Mouse (Mus musculus): Measurements from ENCODE around the gene 4930452B06Rik. TPM values are rescaled to one million over a fixed set of nuclear protein-coding genes. Genes with fewer than 3 reads are reported as not detected.

The 4930452B06Rik gene
- polyA plus RNA-seq, 1 experiment from 2014 or later, result 12.3 TPM

GRCm38 (mm10) chr14:8510288-8510959, 155.6 kb downstream of the 4930452B06Rik start:
- Histone ChIP-seq H3K4me3 (ENCODE audit: low read depth, low read length) (no peak overlapping the region), H3K4me2 (ENCODE audit: low read depth) (no peak overlapping the region), H3K9me3 (ENCODE audit: control insufficient read depth, low read length) (no peaks in the 10 kb centered on the region), H3K4me1 (ENCODE audit: control insufficient read depth, insufficient read depth, low read length) (no peaks in the 10 kb centered on the region), H3K36me3 (ENCODE audit: control insufficient read depth, insufficient read depth, low read length) (no peaks in the 10 kb centered on the region), H3K9ac (ENCODE audit: low read length) (no peak overlapping the region), H3K27me3 (ENCODE audit: control insufficient read depth, insufficient read depth, low read length) (no peaks in the 10 kb centered on the region), H3K27ac (ENCODE audit: low read depth, low read length) (no peak overlapping the region)
- 90% methylated on average over 10 of the region's 10 CpGs for WGBS
- ATAC-seq (ENCODE audit: insufficient read depth, low FRiP score, low TSS enrichment) (no peak), DNase-seq (ENCODE audit: low spot score) (no peak)

- Histone ChIP-seq H3K27me3 (ENCODE audit: control insufficient read depth, insufficient read depth, low read length) (no peaks in the 10 kb centered on the region), H3K4me1 (ENCODE audit: control insufficient read depth, insufficient read depth, low read length) (no peaks in the 10 kb centered on the region), H3K4me2 (ENCODE audit: low read depth) (no peak overlapping the region), H3K36me3 (ENCODE audit: control insufficient read depth, insufficient read depth, low read length) (no peaks in the 10 kb centered on the region), H3K27ac (ENCODE audit: low read depth, low read length) (no peak overlapping the region), H3K4me3 (ENCODE audit: low read depth, low read length) (no peak overlapping the region), H3K9ac (ENCODE audit: low read length) (no peak overlapping the region), H3K9me3 (ENCODE audit: control insufficient read depth, low read length) (no peaks in the 10 kb centered on the region)
- DNase-seq (ENCODE audit: low spot score), result no peak
- ATAC-seq (ENCODE audit: insufficient read depth, low FRiP score, low TSS enrichment), result no peak
Observed at GRCm38 (mm10) chr14:8508669-8509068, 157.4 kb downstream of the 4930452B06Rik start.

- H3K27me3 ChIP-seq (ENCODE audit: control insufficient read depth, insufficient read depth, low read length), result no peaks in the 10 kb centered on the region
- no peak for DNase-seq (ENCODE audit: low spot score)
- H3K9me3 ChIP-seq (ENCODE audit: control insufficient read depth, low read length), result no peaks in the 10 kb centered on the region
- no peaks in the 10 kb centered on the region for H3K36me3 ChIP-seq (ENCODE audit: control insufficient read depth, insufficient read depth, low read length)
- no peak overlapping the region for H3K4me2 ChIP-seq (ENCODE audit: low read depth)
- no peak for ATAC-seq (ENCODE audit: insufficient read depth, low FRiP score, low TSS enrichment)
- no peaks in the 10 kb centered on the region for H3K4me1 ChIP-seq (ENCODE audit: control insufficient read depth, insufficient read depth, low read length)
- H3K27ac ChIP-seq (ENCODE audit: low read depth, low read length), result no peak overlapping the region
- no peak overlapping the region for H3K9ac ChIP-seq (ENCODE audit: low read length)
- no peak overlapping the region for H3K4me3 ChIP-seq (ENCODE audit: low read depth, low read length)
- WGBS, result 93% methylated on average over 2 of the region's 2 CpGs
Observed at GRCm38 (mm10) chr14:8504206-8504605, 161.8 kb downstream of the 4930452B06Rik start.

- 87% methylated on average over 3 of the region's 3 CpGs for WGBS
- no peak for ATAC-seq (ENCODE audit: insufficient read depth, low FRiP score, low TSS enrichment)
Observed at GRCm38 (mm10) chr14:8503345-8503744, 162.7 kb downstream of the 4930452B06Rik start.

GRCm38 (mm10) chr14:8502496-8502895, 163.5 kb downstream of the 4930452B06Rik start:
- no peak overlapping the region for H3K27ac ChIP-seq (ENCODE audit: low read depth, low read length)
- H3K27me3 ChIP-seq (ENCODE audit: control insufficient read depth, insufficient read depth, low read length), result no peaks in the 10 kb centered on the region
- ATAC-seq (ENCODE audit: insufficient read depth, low FRiP score, low TSS enrichment), result no peak
- no peak overlapping the region for H3K4me3 ChIP-seq (ENCODE audit: low read depth, low read length)
- H3K9ac ChIP-seq (ENCODE audit: low read length), result no peak overlapping the region
- no peak for DNase-seq (ENCODE audit: low spot score)
- H3K4me1 ChIP-seq (ENCODE audit: control insufficient read depth, insufficient read depth, low read length), result no peaks in the 10 kb centered on the region
- WGBS, result 93% methylated on average over 5 of the region's 5 CpGs
- H3K9me3 ChIP-seq (ENCODE audit: control insufficient read depth, low read length), result no peaks in the 10 kb centered on the region
- H3K36me3 ChIP-seq (ENCODE audit: control insufficient read depth, insufficient read depth, low read length), result no peaks in the 10 kb centered on the region
- H3K4me2 ChIP-seq (ENCODE audit: low read depth), result no peak overlapping the region

More at GRCm38 (mm10) chr14:8503345-8503744, 162.7 kb downstream of the 4930452B06Rik start:
- Histone ChIP-seq H3K9me3 (ENCODE audit: control insufficient read depth, low read length) (no peaks in the 10 kb centered on the region), H3K36me3 (ENCODE audit: control insufficient read depth, insufficient read depth, low read length) (no peaks in the 10 kb centered on the region), H3K9ac (ENCODE audit: low read length) (no peak overlapping the region), H3K4me2 (ENCODE audit: low read depth) (no peak overlapping the region), H3K4me1 (ENCODE audit: control insufficient read depth, insufficient read depth, low read length) (no peaks in the 10 kb centered on the region), H3K27me3 (ENCODE audit: control insufficient read depth, insufficient read depth, low read length) (no peaks in the 10 kb centered on the region), H3K27ac (ENCODE audit: low read depth, low read length) (no peak overlapping the region), H3K4me3 (ENCODE audit: low read depth, low read length) (no peak overlapping the region)
- no peak for DNase-seq (ENCODE audit: low spot score)

- no peaks in the 10 kb centered on the region for H3K4me1 ChIP-seq (ENCODE audit: control insufficient read depth, insufficient read depth, low read length)
- WGBS, result 95% methylated on average over 2 of the region's 2 CpGs
- H3K9me3 ChIP-seq (ENCODE audit: control insufficient read depth, low read length), result no peaks in the 10 kb centered on the region
- DNase-seq (ENCODE audit: low spot score) (no peak), ATAC-seq (ENCODE audit: insufficient read depth, low FRiP score, low TSS enrichment) (no peak)
- no peaks in the 10 kb centered on the region for H3K27me3 ChIP-seq (ENCODE audit: control insufficient read depth, insufficient read depth, low read length)
- no peak overlapping the region for H3K27ac ChIP-seq (ENCODE audit: low read depth, low read length)
- H3K9ac ChIP-seq (ENCODE audit: low read length), result no peak overlapping the region
- no peaks in the 10 kb centered on the region for H3K36me3 ChIP-seq (ENCODE audit: control insufficient read depth, insufficient read depth, low read length)
- no peak overlapping the region for H3K4me3 ChIP-seq (ENCODE audit: low read depth, low read length)
- no peak overlapping the region for H3K4me2 ChIP-seq (ENCODE audit: low read depth)
Observed at GRCm38 (mm10) chr14:8495691-8496090, 170.3 kb downstream of the 4930452B06Rik start.

- Histone ChIP-seq H3K36me3 (ENCODE audit: control insufficient read depth, insufficient read depth, low read length) (no peaks in the 10 kb centered on the region), H3K4me1 (ENCODE audit: control insufficient read depth, insufficient read depth, low read length) (no peaks in the 10 kb centered on the region), H3K27ac (ENCODE audit: low read depth, low read length) (no peak overlapping the region), H3K9me3 (ENCODE audit: control insufficient read depth, low read length) (no peaks in the 10 kb centered on the region), H3K4me3 (ENCODE audit: low read depth, low read length) (no peak overlapping the region), H3K27me3 (ENCODE audit: control insufficient read depth, insufficient read depth, low read length) (no peaks in the 10 kb centered on the region), H3K9ac (ENCODE audit: low read length) (no peak overlapping the region), H3K4me2 (ENCODE audit: low read depth) (no peak overlapping the region)
- DNase-seq (ENCODE audit: low spot score) (no peak), ATAC-seq (ENCODE audit: insufficient read depth, low FRiP score, low TSS enrichment) (no peak)
- WGBS, result 85% methylated on average over 4 of the region's 4 CpGs
Observed at GRCm38 (mm10) chr14:8494952-8495351, 171.1 kb downstream of the 4930452B06Rik start.

- ATAC-seq (ENCODE audit: insufficient read depth, low FRiP score, low TSS enrichment) (no peak), DNase-seq (ENCODE audit: low spot score) (no peak)
- Histone ChIP-seq H3K4me1 (ENCODE audit: control insufficient read depth, insufficient read depth, low read length) (no peaks in the 10 kb centered on the region), H3K27ac (ENCODE audit: low read depth, low read length) (no peak overlapping the region), H3K4me2 (ENCODE audit: low read depth) (no peak overlapping the region), H3K4me3 (ENCODE audit: low read depth, low read length) (no peak overlapping the region), H3K9me3 (ENCODE audit: control insufficient read depth, low read length) (no peaks in the 10 kb centered on the region), H3K9ac (ENCODE audit: low read length) (no peak overlapping the region), H3K27me3 (ENCODE audit: control insufficient read depth, insufficient read depth, low read length) (no peaks in the 10 kb centered on the region), H3K36me3 (ENCODE audit: control insufficient read depth, insufficient read depth, low read length) (no peaks in the 10 kb centered on the region)
- 70% methylated on average over 1 of the region's 1 CpGs for WGBS
Observed at GRCm38 (mm10) chr14:8494260-8494659, 171.8 kb downstream of the 4930452B06Rik start.

- Histone ChIP-seq H3K27me3 (ENCODE audit: control insufficient read depth, insufficient read depth, low read length) (no peaks in the 10 kb centered on the region), H3K9ac (ENCODE audit: low read length) (no peak overlapping the region), H3K4me1 (ENCODE audit: control insufficient read depth, insufficient read depth, low read length) (no peaks in the 10 kb centered on the region), H3K27ac (ENCODE audit: low read depth, low read length) (no peak overlapping the region), H3K9me3 (ENCODE audit: control insufficient read depth, low read length) (no peaks in the 10 kb centered on the region), H3K4me2 (ENCODE audit: low read depth) (no peak overlapping the region), H3K36me3 (ENCODE audit: control insufficient read depth, insufficient read depth, low read length) (no peaks in the 10 kb centered on the region), H3K4me3 (ENCODE audit: low read depth, low read length) (no peak overlapping the region)
- ATAC-seq (ENCODE audit: insufficient read depth, low FRiP score, low TSS enrichment) (no peak), DNase-seq (ENCODE audit: low spot score) (no peak)
- WGBS, result 78% methylated on average over 5 of the region's 5 CpGs
Observed at GRCm38 (mm10) chr14:8478098-8478497, 187.9 kb downstream of the 4930452B06Rik start.
